Mouse (Mus musculus) layer of hippocampus, adult 11-12 months (tissue): Measurements from ENCODE around the gene Rasgef1b.

Source experiments
- DNase-seq: peaks from one replicate; pipeline ENCODE4 v3.0.0; 2022; ENCODE audit warnings: low spot score

The Rasgef1b gene

DNA sequence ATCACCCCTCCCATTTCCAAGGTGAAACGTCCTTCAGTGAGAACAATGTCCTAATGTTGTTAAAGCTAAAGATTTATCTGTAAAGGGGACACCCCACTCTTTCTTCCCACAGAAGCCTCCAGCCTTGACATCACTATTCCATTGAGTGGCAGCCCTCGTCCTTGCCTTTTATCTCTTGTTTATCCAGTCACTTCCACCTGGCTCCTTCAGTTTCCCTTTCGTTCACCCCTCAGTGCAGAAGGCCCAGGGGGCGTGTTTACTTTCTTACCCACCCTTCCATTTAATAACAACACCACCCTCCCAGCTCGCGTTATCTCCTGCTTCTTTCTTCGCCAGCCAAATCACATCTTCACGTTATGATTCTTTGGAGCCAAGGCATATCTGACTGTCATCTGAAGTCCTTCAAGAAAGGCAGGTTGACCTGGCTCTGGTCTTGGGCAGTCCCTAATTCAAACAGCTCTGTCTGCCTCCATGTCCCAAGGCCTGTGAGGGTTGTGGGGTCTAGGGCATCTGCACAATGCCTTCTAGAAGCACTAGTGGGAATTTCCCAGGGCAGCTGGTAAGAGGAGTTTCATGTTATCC lies 355.2 kb downstream of the Rasgef1b start:
- no peak for DNase-seq

GRCm38 (mm10) chr5:99370636-99371035 lies 358.2 kb downstream of the Rasgef1b start:
- DNase-seq: no peak

DNA sequence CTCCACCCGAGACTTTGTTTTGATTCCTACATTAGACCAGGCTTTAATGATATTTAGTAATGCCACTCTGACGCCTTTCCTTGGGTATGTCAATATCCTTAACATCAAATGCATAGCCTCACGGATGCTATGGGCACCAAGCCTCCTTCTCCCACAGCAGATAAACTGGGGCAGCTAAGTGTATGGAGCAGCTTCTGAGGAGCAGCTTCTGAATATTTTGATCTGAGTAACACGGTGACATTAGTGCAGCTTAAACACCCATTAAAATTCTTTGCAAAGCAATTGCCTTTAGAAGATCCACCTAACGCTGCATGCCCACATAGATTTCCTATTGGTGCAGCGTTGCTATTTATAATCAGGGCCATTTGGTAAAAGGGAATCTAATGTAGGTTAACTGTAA lies 359.6 kb downstream of the Rasgef1b start:
- no peak for DNase-seq

DNA sequence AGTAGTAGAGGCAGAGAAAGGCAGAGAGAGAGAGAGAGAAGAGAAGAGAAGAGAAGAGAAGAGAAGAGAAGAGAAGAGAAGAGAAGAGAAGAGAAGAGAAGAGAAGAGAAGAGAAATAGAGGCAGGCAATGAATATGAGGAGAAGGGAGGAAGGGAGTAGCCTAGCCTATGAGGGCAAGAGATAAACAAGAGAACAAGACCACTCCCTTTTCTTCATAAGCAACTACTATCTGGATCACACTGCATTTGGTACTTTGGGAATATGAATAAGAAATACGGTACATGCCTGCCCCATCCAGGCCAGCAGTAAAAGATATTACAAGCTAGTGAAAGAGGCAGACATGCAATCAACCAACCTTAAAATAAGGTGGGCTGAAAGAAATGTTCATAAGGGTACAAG lies 360.2 kb downstream of the Rasgef1b start:
- DNase-seq: no peak

DNA sequence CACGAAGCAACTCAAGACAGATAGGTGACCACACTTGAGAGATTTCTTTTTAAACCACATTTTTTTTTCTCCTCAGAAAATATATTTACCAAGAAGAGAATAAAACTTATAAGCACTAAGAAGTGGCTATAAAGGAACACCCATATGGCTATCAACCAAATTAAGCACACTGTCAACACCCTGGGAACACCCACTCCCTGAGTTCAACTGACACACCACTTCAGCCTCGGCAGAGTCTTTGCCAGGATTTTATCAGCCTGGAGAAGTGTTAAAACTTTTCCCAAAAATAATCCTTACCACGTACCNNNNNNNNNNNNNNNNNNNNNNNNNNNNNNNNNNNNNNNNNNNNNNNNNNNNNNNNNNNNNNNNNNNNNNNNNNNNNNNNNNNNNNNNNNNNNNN lies 368.3 kb downstream of the Rasgef1b start:
- no peak for DNase-seq

- DNase-seq: no peak
Observed at GRCm38 (mm10) chr5:99359251-99359650, 369.6 kb downstream of the Rasgef1b start.

GRCm38 (mm10) chr5:99354640-99355132 lies 374.2 kb downstream of the Rasgef1b start:
- DNase-seq: no peak

GRCm38 (mm10) chr5:99350030-99350429 lies 378.8 kb downstream of the Rasgef1b start:
- no peak for DNase-seq

GRCm38 (mm10) chr5:99348257-99348849 lies 380.5 kb downstream of the Rasgef1b start:
- no peak for DNase-seq

- no peak for DNase-seq
Observed at GRCm38 (mm10) chr5:99342527-99342926, 386.3 kb downstream of the Rasgef1b start.

- DNase-seq: no peak
Observed at GRCm38 (mm10) chr5:99340311-99340989, 388.4 kb downstream of the Rasgef1b start.

DNA sequence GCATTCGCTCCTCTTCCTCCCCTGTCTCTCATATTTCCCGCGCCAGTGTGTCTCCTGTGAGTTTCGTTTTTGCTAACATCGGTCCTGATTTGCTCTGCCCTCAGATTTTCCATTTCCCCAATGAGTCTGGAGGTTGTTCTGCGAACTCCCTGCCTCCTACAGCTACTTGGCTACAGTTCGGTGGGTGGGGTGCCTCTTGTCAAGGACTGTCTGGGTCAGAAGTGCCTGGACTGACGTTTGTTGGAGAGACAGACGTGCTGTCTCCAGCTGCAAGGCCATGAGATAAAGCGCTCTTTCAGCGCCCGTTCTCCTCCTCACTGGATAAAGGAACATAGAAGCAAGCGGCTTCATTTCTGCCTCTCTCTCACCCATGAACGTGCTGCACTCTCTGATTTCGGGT lies 389.1 kb downstream of the Rasgef1b start:
- DNase-seq: no peak

DNA sequence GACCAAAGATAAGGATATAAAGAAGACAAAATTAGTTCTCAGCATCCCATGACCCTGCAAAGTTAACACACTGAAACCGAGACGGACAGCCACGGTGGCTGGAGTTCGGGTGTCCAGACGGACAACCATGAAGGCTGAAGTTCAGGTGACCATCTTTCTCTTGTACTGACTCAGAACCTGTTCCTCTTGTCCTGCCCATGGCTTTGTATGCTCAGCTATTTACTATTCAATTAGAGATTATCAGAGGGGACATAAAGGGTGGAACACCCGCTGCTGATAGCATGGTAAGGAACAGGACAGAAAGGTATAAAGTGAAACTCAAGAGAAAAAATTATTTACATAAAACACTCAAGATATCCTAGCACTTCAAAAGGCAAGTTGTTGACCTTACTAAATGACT lies 390.0 kb downstream of the Rasgef1b start:
- DNase-seq: no peak

DNA sequence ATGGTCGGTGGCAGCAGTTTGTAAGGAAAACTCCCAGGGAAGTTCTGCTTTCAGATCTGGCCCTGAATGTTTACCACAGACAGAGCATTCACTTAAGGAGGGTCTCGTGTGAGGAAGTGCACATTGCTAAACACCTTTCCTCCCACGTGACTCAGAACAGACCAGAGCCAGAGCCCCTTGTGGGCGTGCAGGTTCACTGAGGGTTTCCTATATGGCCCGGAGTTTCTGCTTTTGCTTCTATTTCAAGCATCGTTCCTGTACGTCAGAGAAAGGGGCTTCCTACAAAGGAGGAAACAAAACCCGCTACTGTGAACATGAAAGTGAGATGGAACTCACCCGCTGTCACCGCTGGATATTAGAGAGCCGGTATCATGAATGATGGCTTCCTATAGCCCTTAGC lies 392.4 kb downstream of the Rasgef1b start:
- no peak for DNase-seq

DNA sequence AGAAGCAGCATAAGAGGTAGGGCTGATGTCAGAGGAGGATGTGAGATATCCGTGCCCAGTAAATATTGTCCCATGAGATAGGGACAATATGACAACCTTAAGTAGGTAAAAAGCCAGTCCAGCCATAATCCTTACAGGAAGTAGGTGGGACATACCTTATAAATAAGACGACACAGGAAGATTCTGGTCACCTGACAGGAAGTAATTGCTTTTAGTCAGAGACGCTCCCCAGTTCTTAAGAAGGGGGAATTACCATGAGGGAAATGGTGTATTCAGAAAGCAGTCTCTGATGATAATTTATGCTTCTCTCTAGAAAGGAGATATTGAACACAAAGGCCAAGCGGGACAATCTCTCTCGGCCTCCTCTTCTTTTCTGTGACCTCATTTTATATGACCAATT lies 394.8 kb downstream of the Rasgef1b start:
- no peak for DNase-seq

GRCm38 (mm10) chr5:99332021-99332420 lies 396.8 kb downstream of the Rasgef1b start:
- no peak for DNase-seq

DNA sequence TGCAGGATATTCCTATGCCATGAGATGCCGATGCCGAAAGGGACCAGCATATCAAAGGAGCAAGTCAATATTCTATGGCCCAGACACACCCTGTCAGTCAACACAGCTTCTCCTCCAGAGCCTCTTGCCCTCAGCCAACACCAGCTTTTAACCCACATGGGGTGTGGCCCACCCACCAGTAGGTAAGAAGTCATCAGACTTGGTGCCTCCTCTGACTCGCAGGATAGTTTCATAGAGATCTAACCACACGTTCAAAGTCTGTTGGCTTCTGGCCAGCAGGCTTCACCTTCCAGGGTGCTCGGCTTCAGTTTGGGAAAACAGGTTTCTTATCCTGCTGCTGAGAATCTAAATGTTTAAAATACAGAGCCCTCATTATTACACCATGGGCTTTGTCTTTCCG lies 399.8 kb downstream of the Rasgef1b start:
- DNase-seq: no peak

DNA sequence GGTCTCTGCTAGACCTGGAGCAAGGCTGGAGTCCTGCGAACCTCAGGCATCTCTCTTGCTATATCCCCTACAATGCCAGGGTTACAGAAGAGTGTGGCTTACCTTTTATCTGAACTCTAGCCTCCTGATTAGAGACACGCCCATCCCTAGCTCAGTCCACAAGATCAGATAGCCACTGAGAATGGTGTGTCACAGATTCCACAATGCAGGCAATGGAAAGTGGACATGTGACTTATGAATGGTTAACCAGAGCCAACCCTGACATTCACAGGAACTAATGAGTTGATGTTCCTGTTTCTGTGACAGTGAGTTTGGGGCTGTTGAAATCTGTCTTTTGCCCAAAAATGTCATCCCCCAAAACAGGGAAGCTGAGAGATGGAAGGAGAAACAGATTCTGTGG lies 401.8 kb downstream of the Rasgef1b start:
- DNase-seq: no peak

GRCm38 (mm10) chr5:99325301-99325700 lies 403.6 kb downstream of the Rasgef1b start:
- no peak for DNase-seq

GRCm38 (mm10) chr5:99320783-99321182 lies 408.1 kb downstream of the Rasgef1b start:
- no peak for DNase-seq

GRCm38 (mm10) chr5:99297939-99298338 lies 430.9 kb downstream of the Rasgef1b start:
- no peak for DNase-seq

GRCm38 (mm10) chr5:99296348-99296747 lies 432.5 kb downstream of the Rasgef1b start:
- no peak for DNase-seq

DNA sequence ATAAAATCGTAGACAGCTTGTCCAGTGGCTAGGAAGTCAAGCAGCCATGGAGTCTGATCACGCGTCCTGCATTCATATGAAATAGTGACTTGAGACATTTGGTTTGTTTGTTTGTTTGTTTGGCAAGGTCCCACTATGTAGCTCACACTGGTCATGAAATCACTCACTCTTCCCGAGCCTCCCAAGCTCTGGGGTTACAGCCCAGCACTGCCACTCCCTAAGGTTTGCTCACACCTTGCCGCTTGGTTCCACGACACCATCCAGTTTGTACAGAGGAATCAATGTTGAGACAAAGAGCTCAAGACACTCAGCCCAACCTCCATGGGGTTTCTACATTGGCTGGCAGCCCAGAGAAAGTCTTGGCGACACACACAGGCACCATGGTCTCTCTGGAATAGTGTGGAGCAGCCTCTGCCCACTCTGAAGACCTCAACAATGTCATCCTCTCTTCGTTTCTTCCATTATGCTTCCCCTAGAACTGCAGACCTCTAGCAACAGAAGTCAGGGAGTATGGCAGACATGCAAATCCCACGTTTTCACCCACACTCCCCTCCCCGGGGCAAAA lies 436.5 kb downstream of the Rasgef1b start:
- no peak for DNase-seq
